In the genomic region with DNA sequence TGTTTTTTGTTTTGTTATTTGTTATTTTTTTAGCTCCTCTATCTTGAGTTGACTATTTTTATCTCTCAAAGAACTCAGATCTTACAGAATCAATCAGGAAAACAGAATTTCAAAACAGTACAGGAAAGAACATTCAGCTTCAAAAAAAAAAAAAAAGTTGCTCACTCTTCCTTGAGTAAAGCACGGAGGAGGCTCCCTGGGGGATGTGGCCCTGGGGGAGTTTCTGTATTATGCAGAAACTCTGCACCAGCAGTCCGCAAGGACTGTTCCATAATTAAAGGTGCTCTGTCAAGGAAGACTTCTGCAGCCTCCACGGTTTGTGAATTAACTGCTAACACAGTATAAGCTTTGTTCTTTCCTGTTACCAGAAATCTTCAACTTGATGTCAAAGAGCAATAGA, we compare ENCODE assay signal across 20 mouse cellular contexts. TPM values are rescaled to one million over a fixed set of nuclear protein-coding genes. Genes with fewer than 3 reads are reported as not detected.
DNase-seq lines count a peak whose midpoint lies in the region; ATAC-seq and TF ChIP-seq lines count a peak whose summit lies in the region.
"Had no signal": no experiment of that assay in that cellular context is flagged by ENCODE, and none has a peak within 500 bp of the region (broad histone marks: within the 10 kb centered on the region; RNA-seq: fewer than 3 reads in every experiment).

No protein-coding gene starts in this region.

- TF ChIP-seq RAD21 in CH12.LX (IDR thresholded peaks at IDR 0.05; ENCODE audit: low read depth, low read length): no peak

- in situ Hi-C loops in CH12.LX (cut with MboI; ENCODE audit: low pct_ligation_motif_present, low pct_unique_long_range_greater_than_20kb, low sequenced_read_pairs): no loop called here

- TF ChIP-seq CTCF in CH12.LX (conservative IDR thresholded peaks at IDR 0.05 in 1 of 2, IDR thresholded peaks at IDR 0.05 in 1 of 2; ENCODE audit: low read depth in 2 of 2, low read length in 2 of 2): no peak
- TF ChIP-seq CTCF in stomach, postnatal 0 days (IDR thresholded peaks at IDR 0.05; ENCODE audit: low read depth): no peak

- 39% methylated on average over 3 of the region's 3 CpGs for WGBS in heart, embryonic 13.5 days
- 33% methylated on average over 3 of the region's 3 CpGs for WGBS in heart, embryonic 10.5 days
- 14% methylated on average over 3 of the region's 3 CpGs for WGBS in kidney, embryonic 16.5 days
- WGBS in stomach, postnatal 0 days: 57% methylated on average over 3 of the region's 3 CpGs
- WGBS in midbrain, embryonic 15.5 days: 32% methylated on average over 3 of the region's 3 CpGs

- H3K4me2 ChIP-seq in heart, embryonic 13.5 days: 0 out of 2 replicates have a peak overlapping the region, but pooled peaks have one; percentile 27
- no peak overlapping the region; the same call in 1 of the 2 replicates for H3K4me2 ChIP-seq in kidney, embryonic 16.5 days (replicated peaks; ENCODE audit: low read depth, low read length)
- H3K4me2 ChIP-seq in CH12.LX (ENCODE audit: insufficient read depth, low read depth, poor library complexity, severe bottlenecking): 0 out of 2 replicates have a peak overlapping the region, but pooled peaks have one; percentile 42
- no peak overlapping the region for H3K4me2 ChIP-seq in stomach, postnatal 0 days (replicated peaks; ENCODE audit: low read depth)
- no peak overlapping the region for H3K4me2 ChIP-seq in midbrain, embryonic 15.5 days
- H3K4me2 ChIP-seq: hindbrain, embryonic 14.5 days; limb, embryonic 12.5 days; liver, embryonic 13.5 days had no signal

- H3K79me2 ChIP-seq in CH12.LX (replicated peaks; ENCODE audit: control insufficient read depth, extremely low read depth, insufficient read depth, poor library complexity, severe bottlenecking): no peaks in the 10 kb centered on the region

- H3K36me3 ChIP-seq in heart, embryonic 13.5 days: no peaks in the 10 kb centered on the region; the same call in 1 of the 2 replicates
- no peaks in the 10 kb centered on the region; the same call in 1 of the 2 replicates for H3K36me3 ChIP-seq in heart, embryonic 10.5 days
- no peaks in the 10 kb centered on the region for H3K36me3 ChIP-seq in kidney, embryonic 16.5 days (ENCODE audit: insufficient read depth, low read length)
- peaks cover 0 to 11% of the 10 kb centered on the region in 2 experiments for H3K36me3 ChIP-seq in CH12.LX (replicated peaks in 1 of 2; ENCODE audit: control insufficient read depth in 1 of 2, insufficient read depth in 1 of 2, low read length in 1 of 2)
- H3K36me3 ChIP-seq in stomach, postnatal 0 days (ENCODE audit: control insufficient read depth, insufficient read depth, low read length): no peaks in the 10 kb centered on the region; the same call in 1 of the 2 replicates
- H3K36me3 ChIP-seq in midbrain, embryonic 15.5 days (replicated peaks): no peaks in the 10 kb centered on the region
- H3K36me3 ChIP-seq: midbrain, embryonic 10.5 days had no signal

- no peak overlapping the region for H3K27ac ChIP-seq in heart, embryonic 13.5 days (replicated peaks)
- no peak overlapping the region for H3K27ac ChIP-seq in heart, embryonic 10.5 days
- H3K27ac ChIP-seq in kidney, embryonic 16.5 days (ENCODE audit: low read length): no peak overlapping the region
- no peak overlapping the region for H3K27ac ChIP-seq in CH12.LX (ENCODE audit: insufficient read depth, low read depth)
- 0 out of 2 replicates have a peak overlapping the region, but pooled peaks have one; percentile 6 for H3K27ac ChIP-seq in stomach, postnatal 0 days (replicated peaks)
- H3K27ac ChIP-seq in midbrain, embryonic 15.5 days: no peak overlapping the region
- H3K27ac ChIP-seq: embryonic facial prominence, embryonic 13.5 days; hindbrain, embryonic 14.5 days; limb, embryonic 12.5 days; liver, embryonic 13.5 days; macrophage; midbrain, embryonic 10.5 days had no signal

- H3K9me3 ChIP-seq in heart, embryonic 13.5 days: no peaks in the 10 kb centered on the region
- H3K9me3 ChIP-seq in heart, embryonic 10.5 days: no peaks in the 10 kb centered on the region
- H3K9me3 ChIP-seq in kidney, embryonic 16.5 days (ENCODE audit: low read length): no peaks in the 10 kb centered on the region
- no peaks in the 10 kb centered on the region for H3K9me3 ChIP-seq in CH12.LX (replicated peaks; ENCODE audit: low read length)
- H3K9me3 ChIP-seq in stomach, postnatal 0 days (ENCODE audit: control insufficient read depth, low read length): no peaks in the 10 kb centered on the region
- no peaks in the 10 kb centered on the region for H3K9me3 ChIP-seq in midbrain, embryonic 15.5 days
- H3K9me3 ChIP-seq: embryonic facial prominence, embryonic 13.5 days; limb, embryonic 12.5 days; liver, embryonic 13.5 days; midbrain, embryonic 10.5 days had no signal

- TF ChIP-seq POLR2A in CH12.LX (IDR thresholded peaks at IDR 0.05; ENCODE audit: low read depth, low read length): no peak

- H3K27me3 ChIP-seq in heart, embryonic 13.5 days (replicated peaks): no peaks in the 10 kb centered on the region
- H3K27me3 ChIP-seq in heart, embryonic 10.5 days (ENCODE audit: insufficient read depth, poor library complexity, severe bottlenecking): no peaks in the 10 kb centered on the region
- H3K27me3 ChIP-seq in kidney, embryonic 16.5 days (ENCODE audit: insufficient read depth, low read length): no peaks in the 10 kb centered on the region
- no peaks in the 10 kb centered on the region for H3K27me3 ChIP-seq in CH12.LX (replicated peaks)
- H3K27me3 ChIP-seq in stomach, postnatal 0 days (ENCODE audit: control insufficient read depth, insufficient read depth, low read length): no peaks in the 10 kb centered on the region
- no peaks in the 10 kb centered on the region for H3K27me3 ChIP-seq in midbrain, embryonic 15.5 days (replicated peaks)
- H3K27me3 ChIP-seq: embryonic facial prominence, embryonic 13.5 days; limb, embryonic 12.5 days; liver, embryonic 13.5 days had no signal

- no peak for TF ChIP-seq EP300 in CH12.LX (IDR thresholded peaks at IDR 0.05; ENCODE audit: low read length)
- TF ChIP-seq EP300 in stomach, postnatal 0 days (optimal IDR thresholded peaks at IDR 0.05): no peak

- DNase-seq in heart, embryonic 10.5 days (ENCODE audit: low spot score): no peak
- no peak for DNase-seq in kidney, postnatal 36 days
- DNase-seq in CH12.LX (ENCODE audit: extremely low read depth): peak; percentile 65
- no peak for DNase-seq in stomach, postnatal 0 days (ENCODE audit: low spot score)
- DNase-seq: adrenal gland, adult 8-10 months; cerebellum, adult 11 months; liver, embryonic 13.5 days; right cerebral cortex, adult 18-20 months; thymus, postnatal 4 days had no signal

- no peak overlapping the region for H3K9ac ChIP-seq in heart, embryonic 13.5 days
- H3K9ac ChIP-seq in kidney, embryonic 16.5 days (replicated peaks; ENCODE audit: low read length): no peak overlapping the region
- H3K9ac ChIP-seq in CH12.LX (ENCODE audit: insufficient read depth, low read depth): no peak overlapping the region
- H3K9ac ChIP-seq in stomach, postnatal 0 days (ENCODE audit: low read length): no peak overlapping the region
- H3K9ac ChIP-seq in midbrain, embryonic 15.5 days: no peak overlapping the region
- H3K9ac ChIP-seq: embryonic facial prominence, embryonic 13.5 days; hindbrain, embryonic 14.5 days; limb, embryonic 12.5 days; liver, embryonic 13.5 days had no signal

- H3K4me1 ChIP-seq in heart, embryonic 13.5 days: peaks cover 17% of the 10 kb centered on the region
- peaks cover 8% of the 10 kb centered on the region; the same call in 1 of the 2 replicates for H3K4me1 ChIP-seq in heart, embryonic 10.5 days
- peaks cover 16% of the 10 kb centered on the region for H3K4me1 ChIP-seq in kidney, embryonic 16.5 days (ENCODE audit: insufficient read depth, low read length)
- peaks cover 17 to 81% of the 10 kb centered on the region in 2 experiments for H3K4me1 ChIP-seq in CH12.LX (ENCODE audit: control insufficient read depth in 1 of 2, insufficient read depth in 2 of 2)
- no peaks in the 10 kb centered on the region for H3K4me1 ChIP-seq in stomach, postnatal 0 days (replicated peaks; ENCODE audit: control insufficient read depth, insufficient read depth)
- H3K4me1 ChIP-seq in midbrain, embryonic 15.5 days: no peaks in the 10 kb centered on the region
- H3K4me1 ChIP-seq: limb, embryonic 12.5 days; liver, embryonic 13.5 days; midbrain, embryonic 10.5 days had no signal

- no peak overlapping the region for H3K4me3 ChIP-seq in heart, embryonic 13.5 days
- no peak overlapping the region for H3K4me3 ChIP-seq in heart, embryonic 10.5 days
- H3K4me3 ChIP-seq in kidney, embryonic 16.5 days (ENCODE audit: low read length): no peak overlapping the region
- no peak overlapping the region for H3K4me3 ChIP-seq in CH12.LX (replicated peaks in 1 of 3; ENCODE audit: low read depth in 2 of 3, low read length in 2 of 3, poor library complexity in 1 of 3)
- H3K4me3 ChIP-seq in stomach, postnatal 0 days (ENCODE audit: low read depth, low read length): 0 out of 2 replicates have a peak overlapping the region, but pooled peaks have one; percentile 4
- H3K4me3 ChIP-seq in midbrain, embryonic 15.5 days: no peak overlapping the region
- H3K4me3 ChIP-seq: embryonic facial prominence, embryonic 13.5 days; limb, embryonic 12.5 days; liver, embryonic 13.5 days; midbrain, embryonic 10.5 days had no signal

- ATAC-seq in heart, embryonic 13.5 days (ENCODE audit: extremely low read depth, insufficient number of reproducible peaks, low FRiP score, low TSS enrichment): no peak
- ATAC-seq in kidney, embryonic 16.5 days (ENCODE audit: low FRiP score, low TSS enrichment): peak; percentile 52; the same call in 1 of the 2 replicates
- ATAC-seq in stomach, postnatal 0 days (ENCODE audit: low FRiP score, low TSS enrichment): no peak
- ATAC-seq in midbrain, embryonic 15.5 days (replicated peaks): no peak
- ATAC-seq: forebrain, embryonic 16.5 days had no signal

- dilution Hi-C loops in CH12.LX (cut with MboI; ENCODE audit: extremely low pct_ligation_motif_present, extremely low pct_unique_long_range_greater_than_20kb, low sequenced_read_pairs): no loop called here

RNA-seq across cellular contexts. Expression of gene Ackr4, which starts 25.3 kb away (rescaled TPM):
- polyA plus RNA-seq in heart, embryonic 13.5 days (2015; fragmentation: Nextera tagmentation; extraction: Ambion mirVana): 2.4 and 2.5 TPM in 2 replicates
- polyA plus RNA-seq in heart, embryonic 10.5 days (2016; fragmentation: Nextera tagmentation; extraction: Ambion mirVana): 0.46 and 0.59 TPM in 2 replicates
- polyA plus RNA-seq in kidney, embryonic 16.5 days (2015; fragmentation: Nextera tagmentation; extraction: Ambion mirVana): 1.9 and 2.0 TPM in 2 replicates
- total RNA-seq in CH12.LX (2012; rRNA removed): 0.17 and 0.25 TPM in 2 replicates
- total RNA-seq in CH12.LX (2014; rRNA removed): 0.36 and 0.39 TPM in 2 replicates
- 0.33 and 0.49 TPM in 2 replicates for polyA plus RNA-seq in CH12.LX (2012; ENCODE audit: insufficient read length, low read depth)
- 3.1 and 3.6 TPM in 2 replicates for polyA plus RNA-seq in stomach, postnatal 0 days (2015; fragmentation: Nextera tagmentation; extraction: Ambion mirVana)
- 0.80 and 1.1 TPM in 2 replicates for polyA plus RNA-seq in midbrain, embryonic 15.5 days (2015; fragmentation: Nextera tagmentation; extraction: Ambion mirVana)
- total RNA-seq: granulocyte monocyte progenitor cell, adult 5-6 weeks; monocyte, adult 5-6 weeks had no signal
- polyA plus RNA-seq: macrophage had no signal

RNA-seq across cellular contexts. Expression of gene Acad11, which starts 38.3 kb away (rescaled TPM):
- polyA plus RNA-seq in heart, embryonic 13.5 days (2015; fragmentation: Nextera tagmentation; extraction: Ambion mirVana): 8.3 TPM in 2 replicates
- 9.1 and 10.1 TPM in 2 replicates for polyA plus RNA-seq in heart, embryonic 10.5 days (2016; fragmentation: Nextera tagmentation; extraction: Ambion mirVana)
- polyA plus RNA-seq in kidney, embryonic 16.5 days (2015; fragmentation: Nextera tagmentation; extraction: Ambion mirVana): 15.7 and 19.0 TPM in 2 replicates
- total RNA-seq in CH12.LX (2012; rRNA removed) (8.0 and 10.0 TPM in 2 replicates), CH12.LX (2014; rRNA removed) (11.2 and 12.1 TPM in 2 replicates)
- 8.0 and 8.3 TPM in 2 replicates for polyA plus RNA-seq in CH12.LX (2012; ENCODE audit: insufficient read length, low read depth)
- 24.2 and 24.4 TPM in 2 replicates for polyA plus RNA-seq in stomach, postnatal 0 days (2015; fragmentation: Nextera tagmentation; extraction: Ambion mirVana)
- polyA plus RNA-seq in midbrain, embryonic 15.5 days (2015; fragmentation: Nextera tagmentation; extraction: Ambion mirVana): 6.8 and 7.3 TPM in 2 replicates

RNA-seq across cellular contexts. Expression of gene Uba5, which starts 38.5 kb away (rescaled TPM):
- polyA plus RNA-seq in heart, embryonic 13.5 days (2015; fragmentation: Nextera tagmentation; extraction: Ambion mirVana): 34.8 and 35.6 TPM in 2 replicates
- 39.2 and 49.6 TPM in 2 replicates for polyA plus RNA-seq in heart, embryonic 10.5 days (2016; fragmentation: Nextera tagmentation; extraction: Ambion mirVana)
- 46.2 and 48.9 TPM in 2 replicates for polyA plus RNA-seq in kidney, embryonic 16.5 days (2015; fragmentation: Nextera tagmentation; extraction: Ambion mirVana)
- 24.0 and 28.5 TPM in 2 replicates for total RNA-seq in CH12.LX (2012; rRNA removed)
- total RNA-seq in CH12.LX (2014; rRNA removed): 29.3 and 35.8 TPM in 2 replicates
- 33.4 and 34.9 TPM in 2 replicates for polyA plus RNA-seq in CH12.LX (2012; ENCODE audit: insufficient read length, low read depth)
- 39.3 and 42.4 TPM in 2 replicates for polyA plus RNA-seq in stomach, postnatal 0 days (2015; fragmentation: Nextera tagmentation; extraction: Ambion mirVana)
- 69.6 TPM in 2 replicates for polyA plus RNA-seq in midbrain, embryonic 15.5 days (2015; fragmentation: Nextera tagmentation; extraction: Ambion mirVana)

Comparison
In these comparisons a context has a peak if more than half of its experiments do, and no peak if none do; other contexts are left out.
1. H3K4me2 ChIP-seq: peak in heart, embryonic 13.5 days (single experiment) and CH12.LX (single experiment); none in kidney, embryonic 16.5 days (single experiment), stomach, postnatal 0 days (single experiment) and midbrain, embryonic 15.5 days (single experiment).